Mouse (Mus musculus) CH12.LX (cell line): Measurements from ENCODE around the gene E130311K13Rik. TPM values are rescaled to one million over a fixed set of nuclear protein-coding genes. Genes with fewer than 3 reads are reported as not detected.

ENCODE experiments used
- DNase-seq: peaks from one replicate; pipeline ENCODE4 v3.0.0-alpha.2; 2013; ENCODE audit errors: extremely low read depth
- H3K27ac ChIP-seq: 2 replicates; pipeline ENCODE4 v1.5.1; 2012; ENCODE audit warnings: low read depth, mild to moderate bottlenecking, control low read depth, moderate library complexity; ENCODE audit not compliant: insufficient read depth
- H3K27me3 ChIP-seq: replicated peaks from 2 replicates; pipeline ENCODE3; 2012; ENCODE audit warnings: inconsistent platforms
- H3K36me3 ChIP-seq, 2 experiments: replicated peaks in 1 of 2; 2 replicates each; pipeline versions ENCODE3 to v1.6.1; 2012; ENCODE audit warnings: inconsistent platforms in 1 of 2, low read length in 1 of 2, mild to moderate bottlenecking in 1 of 2, mixed read lengths in 1 of 2, moderate library complexity in 1 of 2; ENCODE audit not compliant: control insufficient read depth in 1 of 2, insufficient read depth in 1 of 2
- H3K4me1 ChIP-seq, 2 experiments: 2 replicates each; pipeline ENCODE4 v1.6.1; 2012; ENCODE audit warnings: inconsistent platforms in 1 of 2, moderate library complexity in 1 of 2; ENCODE audit not compliant: insufficient read depth in 2 of 2, control insufficient read depth in 1 of 2
- H3K4me2 ChIP-seq: 2 replicates; pipeline ENCODE4 v1.6.1; 2012; ENCODE audit warnings: low read depth, mild to moderate bottlenecking, control low read depth; ENCODE audit not compliant: poor library complexity, insufficient read depth, severe bottlenecking
- H3K4me3 ChIP-seq, 3 experiments: fragments of 150-350 bp in 1 of 3; sonication (generic) in 1 of 3; replicated peaks in 1 of 3; 2 replicates each; pipeline versions ENCODE3 to v1.5.1; 2011 to 2012; ENCODE audit warnings: low read depth in 2 of 3, low read length in 2 of 3, mild to moderate bottlenecking in 2 of 3, moderate library complexity in 2 of 3, control low read depth in 1 of 3, improper control_type of control experiment in 1 of 3, inconsistent platforms in 1 of 3, mixed read lengths in 1 of 3; ENCODE audit not compliant: poor library complexity in 1 of 3
- H3K79me2 ChIP-seq: replicated peaks from 2 replicates; pipeline ENCODE4 v1.6.1; 2012; ENCODE audit warnings: mild to moderate bottlenecking, moderate library complexity; ENCODE audit not compliant: control insufficient read depth, poor library complexity, insufficient read depth, severe bottlenecking; ENCODE audit errors: extremely low read depth
- H3K9ac ChIP-seq: 2 replicates; pipeline ENCODE4 v1.6.1; 2012; ENCODE audit warnings: low read depth, mild to moderate bottlenecking, control low read depth, moderate library complexity; ENCODE audit not compliant: insufficient read depth
- H3K9me3 ChIP-seq: replicated peaks from 2 replicates; pipeline ENCODE3; 2012; ENCODE audit warnings: low read length, inconsistent platforms, mixed read lengths
- BHLHE40 ChIP-seq: IDR thresholded peaks from 2 replicates; pipeline ENCODE4 v1.6.1; 2011; ENCODE audit warnings: mild to moderate bottlenecking, low read depth, low read length, improper control_type of control experiment
- CHD1 ChIP-seq: IDR thresholded peaks from 2 replicates; pipeline ENCODE4 v1.6.1; 2012; ENCODE audit warnings: low read depth, low read length, improper control_type of control experiment, inconsistent platforms
- CTCF ChIP-seq, 2 experiments: IDR thresholded peaks in 1 of 2; conservative IDR thresholded peaks in 1 of 2; 2 replicates each; pipeline ENCODE4 v1.5.1; 2011 to 2012; ENCODE audit warnings: low read depth in 2 of 2, low read length in 2 of 2, improper control_type of control experiment in 1 of 2, inconsistent platforms in 1 of 2, mild to moderate bottlenecking in 1 of 2, moderate library complexity in 1 of 2
- ELF1 ChIP-seq: IDR thresholded peaks from 2 replicates; pipeline ENCODE4 v1.6.1; 2014; ENCODE audit warnings: low read depth, mild to moderate bottlenecking, inconsistent platforms, low read length, improper control_type of control experiment
- EP300 ChIP-seq: IDR thresholded peaks from 2 replicates; pipeline ENCODE4 v1.6.1; 2011; ENCODE audit warnings: low read length, improper control_type of control experiment
- ETS1 ChIP-seq: conservative IDR thresholded peaks from 2 replicates; pipeline ENCODE4 v1.6.1; 2012; ENCODE audit warnings: low read depth, mild to moderate bottlenecking, inconsistent platforms, low read length, improper control_type of control experiment, moderate library complexity
- GABPA ChIP-seq: IDR thresholded peaks from 2 replicates; pipeline ENCODE4 v1.6.1; 2012; ENCODE audit warnings: low read depth, low read length, improper control_type of control experiment, inconsistent platforms; ENCODE audit not compliant: insufficient replicate concordance
- HCFC1 ChIP-seq: IDR thresholded peaks from 2 replicates; pipeline ENCODE4 v1.6.1; 2012; ENCODE audit warnings: low read depth, mild to moderate bottlenecking, inconsistent platforms, low read length, improper control_type of control experiment
- IRF4 ChIP-seq: IDR thresholded peaks from 2 replicates; pipeline ENCODE4 v1.6.1; 2014; ENCODE audit warnings: low read depth, mild to moderate bottlenecking, inconsistent platforms, low read length, improper control_type of control experiment
- JUND ChIP-seq: conservative IDR thresholded peaks from 2 replicates; pipeline ENCODE4 v1.6.1; 2011; ENCODE audit warnings: low read depth, low read length, improper control_type of control experiment
- MAX ChIP-seq: IDR thresholded peaks from 2 replicates; pipeline ENCODE4 v1.6.1; 2011; ENCODE audit warnings: low read length, improper control_type of control experiment
- MAZ ChIP-seq: IDR thresholded peaks from 2 replicates; pipeline ENCODE4 v1.6.1; 2012; ENCODE audit warnings: low read depth, mild to moderate bottlenecking, inconsistent platforms, low read length, improper control_type of control experiment, moderate library complexity
- MEF2A ChIP-seq: IDR thresholded peaks from 2 replicates; pipeline ENCODE4 v1.6.1; 2014; ENCODE audit warnings: low read depth, mild to moderate bottlenecking, inconsistent platforms, low read length, improper control_type of control experiment, borderline replicate concordance
- MXI1 ChIP-seq: IDR thresholded peaks from 2 replicates; pipeline ENCODE4 v1.6.1; 2011; ENCODE audit warnings: mild to moderate bottlenecking, low read depth, low read length, improper control_type of control experiment
- POLR2A ChIP-seq: IDR thresholded peaks from 2 replicates; pipeline ENCODE4 v1.6.1; 2011; ENCODE audit warnings: low read depth, mild to moderate bottlenecking, improper control_type of control experiment, low read length
- RAD21 ChIP-seq: IDR thresholded peaks from 2 replicates; pipeline ENCODE4 v1.6.1; 2011; ENCODE audit warnings: low read depth, mild to moderate bottlenecking, low read length, improper control_type of control experiment, moderate library complexity
- RCOR1 ChIP-seq: conservative IDR thresholded peaks from 2 replicates; pipeline ENCODE4 v1.6.1; 2012; ENCODE audit warnings: low read depth, mild to moderate bottlenecking, inconsistent platforms, low read length, improper control_type of control experiment
- SIN3A ChIP-seq: IDR thresholded peaks from 2 replicates; pipeline ENCODE4 v1.6.1; 2012; ENCODE audit warnings: low read length, improper control_type of control experiment, inconsistent platforms
- TBP ChIP-seq: conservative IDR thresholded peaks from 2 replicates; pipeline ENCODE4 v1.6.1; 2011; ENCODE audit warnings: low read depth, low read length, improper control_type of control experiment
- USF1 ChIP-seq: IDR thresholded peaks from 2 replicates; pipeline ENCODE4 v1.6.1; 2014; ENCODE audit warnings: low read depth, mild to moderate bottlenecking, inconsistent platforms, low read length, improper control_type of control experiment
- ZC3H11A ChIP-seq: IDR thresholded peaks from 2 replicates; pipeline ENCODE4 v1.6.1; 2012; ENCODE audit warnings: low read depth, mild to moderate bottlenecking, inconsistent platforms, low read length, improper control_type of control experiment
- ZMIZ1 ChIP-seq: IDR thresholded peaks from 2 replicates; pipeline ENCODE4 v1.6.1; 2012; ENCODE audit warnings: low read depth, mild to moderate bottlenecking, inconsistent platforms, low read length, improper control_type of control experiment
- dilution Hi-C: fragments of 300-500 bp; cut with MboI; formaldehyde crosslinking; loops from 2 replicates; pipeline ENCODE4 v1.14.3; 2020; ENCODE audit warnings: low sequenced_read_pairs; ENCODE audit not compliant: extremely low pct_unique_long_range_greater_than_20kb, extremely low pct_ligation_motif_present
- in situ Hi-C: fragments of 300-500 bp; cut with MboI; formaldehyde crosslinking; loops from 3 replicates; pipeline ENCODE4 v1.14.3; 2019; ENCODE audit warnings: low sequenced_read_pairs, low pct_ligation_motif_present, low pct_unique_long_range_greater_than_20kb, mixed read lengths
- polyA plus RNA-seq: library from polyadenylated mRNA; unstranded; fragments of >175 nt; gene quantifications from 2 replicates; pipeline ENCODE4 v1.2.1, GENCODE M21; 2012; ENCODE audit warnings: low read depth; ENCODE audit not compliant: insufficient read length
- total RNA-seq, 2 experiments: library from RNA; depleted of rRNA; stranded (reverse); fragments of 300-350 nt in 1 of 2; fragments of >200 nt in 1 of 2; gene quantifications; 2 replicates each; pipeline ENCODE4 v1.2.3; 2012 to 2014

The E130311K13Rik gene
- total and polyA plus RNA-seq, 3 experiments: 7.6 to 18.0 (median 9.1) TPM

DNA sequence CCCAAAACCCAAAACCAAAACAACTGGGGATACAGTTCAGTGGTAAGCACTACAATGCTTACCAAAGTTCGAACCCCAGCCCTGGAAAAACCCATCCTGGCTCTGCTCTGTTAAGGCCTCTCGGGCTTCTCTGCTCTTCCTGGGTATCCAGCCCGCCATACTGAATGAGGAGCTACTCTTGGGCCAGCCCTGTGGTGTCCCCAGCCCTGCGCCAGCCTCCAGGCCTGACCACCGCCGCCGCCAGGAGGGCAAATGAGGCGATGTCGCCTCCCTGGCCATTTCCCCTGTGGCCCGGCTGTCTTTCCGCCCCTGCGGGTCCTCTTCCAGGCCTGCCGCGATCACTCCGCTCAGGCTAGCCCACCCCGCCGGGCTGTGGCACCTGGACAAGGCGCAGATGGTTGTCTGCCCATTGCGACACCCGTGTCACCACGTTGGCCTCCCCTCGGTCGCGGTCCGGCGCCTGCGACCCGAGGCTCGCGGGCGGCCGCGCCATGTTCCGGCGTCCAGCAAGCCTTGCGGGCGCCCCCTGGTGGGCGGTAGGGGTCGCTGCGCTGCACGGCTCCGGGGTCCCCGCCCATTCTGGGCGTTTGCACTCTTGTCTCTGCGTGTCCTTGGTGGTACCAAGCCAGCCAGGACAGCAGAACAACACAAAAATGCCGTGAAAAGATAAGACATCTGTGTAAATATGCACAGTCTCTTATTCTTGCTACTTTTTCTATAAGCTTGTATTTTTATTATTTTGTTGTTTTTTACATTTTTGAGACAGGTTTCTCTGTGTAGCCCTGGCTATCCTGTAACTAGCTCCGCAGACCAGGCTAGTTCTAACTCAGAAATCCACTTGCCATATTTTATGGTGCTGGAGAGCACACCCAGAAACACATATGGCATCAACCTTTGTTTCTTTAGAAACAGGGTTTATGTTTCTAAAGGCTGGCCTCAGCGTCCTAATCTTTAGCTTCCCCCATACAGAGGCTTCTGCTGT is at the start of gene E130311K13Rik (continued):
- peak; percentile 13; the same call in 1 of the 2 replicates for TF ChIP-seq SIN3A

DNA sequence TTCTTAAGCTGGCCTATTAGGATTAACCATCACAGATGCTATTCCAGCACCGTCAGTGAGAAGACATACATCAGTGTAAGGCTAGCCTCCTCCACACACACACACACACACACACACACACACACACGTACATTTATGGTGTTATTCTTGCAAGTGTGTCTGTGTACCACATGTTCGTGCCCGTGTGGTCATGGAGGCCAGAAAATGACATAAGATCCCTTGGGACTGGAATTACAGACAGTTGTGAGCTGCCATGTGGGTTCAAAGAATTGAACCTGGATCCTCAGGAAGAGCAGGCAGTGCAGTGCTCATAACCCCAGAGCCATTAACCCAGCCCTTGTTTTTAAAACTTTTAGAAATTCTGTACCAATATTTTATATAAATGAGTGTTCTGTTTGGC is 48.6 kb upstream of the E130311K13Rik start:
- H3K36me3 ChIP-seq: peaks cover 16 to 38% of the 10 kb centered on the region in 2 experiments
- peak overlapping the region; percentile 21 to 91 (median 38) for H3K4me3 ChIP-seq
- H3K4me2 ChIP-seq: peak overlapping the region; percentile 76
- peak overlapping the region; percentile 81 for H3K9ac ChIP-seq
- TF ChIP-seq MXI1 (peak; percentile 75; the same call in 1 of the 2 replicates), MAZ (no peak), SIN3A (peak; percentile 43; the same call in 1 of the 2 replicates), ELF1 (no peak), ZMIZ1 (no peak), RAD21 (no peak), MAX (0 out of 2 replicates have a peak, but pooled peaks have one; percentile 32), USF1 (no peak), GABPA (no peak), TBP (no peak)
- H3K79me2 ChIP-seq: peaks cover 54% of the 10 kb centered on the region
- in situ Hi-C loops: no loop called here
- DNase-seq: peak; percentile 26
- H3K27me3 ChIP-seq: no peaks in the 10 kb centered on the region
- H3K27ac ChIP-seq: no peak overlapping the region
- peaks cover 2 to 17% of the 10 kb centered on the region in 2 experiments; a peak in 2 of 4 replicates for H3K4me1 ChIP-seq
- dilution Hi-C loops: no loop called here
- no peaks in the 10 kb centered on the region for H3K9me3 ChIP-seq

DNA sequence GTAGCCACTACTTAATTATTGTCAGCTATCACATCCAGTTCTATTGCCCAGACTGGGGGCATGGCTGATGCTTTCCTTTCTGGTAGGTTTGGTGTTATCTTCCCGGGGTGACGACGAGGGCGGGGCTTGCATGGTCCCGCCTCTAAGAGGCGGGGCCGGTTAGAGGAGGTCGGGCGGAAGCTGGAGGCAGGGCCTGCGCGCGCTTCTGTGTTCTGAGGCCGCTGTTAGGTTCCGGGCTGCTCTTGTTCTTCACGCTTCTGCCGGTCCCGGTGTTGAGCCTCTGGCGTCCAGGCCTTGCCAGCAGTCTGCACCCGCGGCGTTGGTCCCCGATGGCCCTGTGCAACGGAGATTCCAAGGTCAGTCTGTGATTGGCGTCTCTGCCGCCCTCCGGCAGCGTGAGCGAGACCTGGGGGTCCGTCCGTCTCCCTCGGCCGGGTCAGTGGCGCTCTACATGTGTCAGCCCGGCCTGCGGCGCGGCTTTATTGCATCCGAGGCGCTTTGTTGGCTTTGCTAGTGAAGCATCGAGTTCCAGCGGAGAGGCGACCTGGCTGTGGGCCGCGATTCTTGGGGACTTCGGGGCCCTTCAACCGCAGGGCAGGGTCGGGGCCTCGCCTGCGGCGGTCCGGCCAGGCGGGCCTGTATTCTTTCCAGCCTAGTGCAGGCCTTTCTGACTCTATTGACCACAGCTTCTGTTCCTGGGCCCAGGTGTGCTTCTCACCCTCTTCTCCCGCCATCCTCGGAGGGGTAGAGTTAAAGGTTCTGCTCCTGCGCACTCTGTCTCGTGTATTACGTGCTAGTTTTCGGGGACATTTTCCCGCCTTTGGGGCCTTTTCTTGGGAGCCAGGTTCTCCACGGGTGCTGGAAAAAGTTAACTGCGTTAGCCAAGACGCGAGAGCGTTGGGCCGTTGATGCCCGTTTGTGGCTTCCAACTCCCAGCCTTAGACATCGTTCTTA is 47.0 kb upstream of the E130311K13Rik start, which contains the start of gene Gmps:
Gene Gmps, plus strand, starts transcription at position 152 of the 954 bp plus-strand sequence.
- in situ Hi-C loops: no loop called here
- H3K27me3 ChIP-seq: no peaks in the 10 kb centered on the region
- peak within 1 kb of the TSS; percentile 76 for H3K4me2 ChIP-seq
- peaks cover 7 to 23% of the 10 kb centered on the region in 2 experiments for H3K36me3 ChIP-seq
- H3K4me3 ChIP-seq: peak within 1 kb of the TSS; percentile 91
- H3K4me1 ChIP-seq: peaks cover 2 to 17% of the 10 kb centered on the region in 2 experiments; a peak in 2 of 4 replicates
- DNase-seq: peak; percentile 93
- no peaks in the 10 kb centered on the region for H3K9me3 ChIP-seq
- H3K27ac ChIP-seq: peak within 1 kb of the TSS; percentile 73
- H3K79me2 ChIP-seq: peaks cover 46% of the 10 kb centered on the region
- dilution Hi-C loops: no loop called here
- peak within 1 kb of the TSS; percentile 81 for H3K9ac ChIP-seq
- no peak for TF ChIP-seq GABPA
- TF ChIP-seq POLR2A: peak; percentile 97
- no peak for TF ChIP-seq ZC3H11A
- peak; percentile 81 for TF ChIP-seq MXI1
- no peak for TF ChIP-seq BHLHE40
- TF ChIP-seq JUND: 0 out of 2 replicates have a peak, but pooled peaks have one; percentile 22
- TF ChIP-seq IRF4: no peak
- no peak for TF ChIP-seq USF1
- 0 out of 2 replicates have a peak, but pooled peaks have one; percentile 14 for TF ChIP-seq MEF2A
- TF ChIP-seq TBP: peak; percentile 74; the same call in 1 of the 2 replicates
- no peak for TF ChIP-seq CTCF (conservative IDR thresholded peaks at IDR 0.05 in 1 of 2, IDR thresholded peaks at IDR 0.05 in 1 of 2; ENCODE audit: low read depth in 2 of 2, low read length in 2 of 2)
- peak; percentile 71 for TF ChIP-seq HCFC1
- no peak for TF ChIP-seq EP300
- 0 out of 2 replicates have a peak, but pooled peaks have one; percentile 36 for TF ChIP-seq CHD1
- TF ChIP-seq RAD21: no peak
- peak; percentile 14; the same call in 1 of the 2 replicates for TF ChIP-seq SIN3A
- no peak for TF ChIP-seq ETS1
- TF ChIP-seq RCOR1: 0 out of 2 replicates have a peak, but pooled peaks have one; percentile 33
- TF ChIP-seq MAZ: no peak
